Mouse (Mus musculus) C2C12 (cell line): ENCODE measurements around the gene Zfp275.

Experiments used
- CEBPB ChIP-seq: IDR thresholded peaks from one replicate; pipeline ENCODE4 v1.6.1; 2011; ENCODE audit warnings: low read depth, mild to moderate bottlenecking, control low read depth, moderate library complexity
- CTCF ChIP-seq: IDR thresholded peaks from one replicate; pipeline ENCODE4 v1.5.1; 2011; ENCODE audit not compliant: control insufficient read depth, insufficient read depth, insufficient read length
- USF1 ChIP-seq: IDR thresholded peaks from one replicate; pipeline ENCODE4 v1.6.1; 2011; ENCODE audit warnings: low read depth, mild to moderate bottlenecking, control low read depth, moderate library complexity

GRCm38 (mm10) chrX:73356719-73357118 lies 14.3 kb downstream of the Zfp275 start:
- TF ChIP-seq CTCF (no peak), CEBPB (no peak), USF1 (no peak)
